Mouse (Mus musculus): ENCODE results near the gene Pars2.
A peak's percentile ranks its signal among the peaks of the same experiment; 100 is the strongest.

Gene Pars2

GRCm38 (mm10) chr4:106634086-106634479, 16.8 kb upstream of the Pars2 start:
- DNase-seq (ENCODE audit: low spot score): no peak

- DNase-seq (ENCODE audit: low spot score): no peak
Measured at GRCm38 (mm10) chr4:106643483-106644217, 7.2 kb upstream of the Pars2 start.

- no peak for DNase-seq (ENCODE audit: low spot score)
Measured at GRCm38 (mm10) chr4:106644218-106644610, 6.7 kb upstream of the Pars2 start.

GRCm38 (mm10) chr4:106645797-106646196, 5.1 kb upstream of the Pars2 start:
- DNase-seq (ENCODE audit: low spot score): no peak

GRCm38 (mm10) chr4:106647137-106647536, 3.7 kb upstream of the Pars2 start:
- DNase-seq (ENCODE audit: low spot score): no peak

GRCm38 (mm10) chr4:106652546-106652945, 1.7 kb downstream of the Pars2 start:
- no peak for DNase-seq (ENCODE audit: low spot score)

GRCm38 (mm10) chr4:106653051-106653450, 2.2 kb downstream of the Pars2 start:
- DNase-seq (ENCODE audit: low spot score): no peak

- no peak for DNase-seq (ENCODE audit: low spot score)
Measured at GRCm38 (mm10) chr4:106655681-106656080, 4.8 kb downstream of the Pars2 start.

- DNase-seq (ENCODE audit: low spot score): no peak
Measured at GRCm38 (mm10) chr4:106663956-106664470, 13.1 kb downstream of the Pars2 start.

GRCm38 (mm10) chr4:106664697-106665096, 13.8 kb downstream of the Pars2 start:
- DNase-seq (ENCODE audit: low spot score): no peak

- no peak for DNase-seq (ENCODE audit: low spot score)
Measured at GRCm38 (mm10) chr4:106665269-106665668, 14.4 kb downstream of the Pars2 start.

- DNase-seq (ENCODE audit: low spot score): no peak
Measured at GRCm38 (mm10) chr4:106665673-106666072, 14.8 kb downstream of the Pars2 start.

GRCm38 (mm10) chr4:106666546-106666945, 15.7 kb downstream of the Pars2 start:
- no peak for DNase-seq (ENCODE audit: low spot score)

- no peak for DNase-seq (ENCODE audit: low spot score)
Measured at GRCm38 (mm10) chr4:106676749-106677148, 25.9 kb downstream of the Pars2 start.

GRCm38 (mm10) chr4:106678442-106679118, 27.7 kb downstream of the Pars2 start, which contains the start of gene Ttc4:
Ttc4 (minus strand) TSS chr4:106678944.
- peak; percentile 97 for DNase-seq (ENCODE audit: low spot score)

- no peak for DNase-seq (ENCODE audit: low spot score)
Measured at GRCm38 (mm10) chr4:106679152-106679551, 28.3 kb downstream of the Pars2 start.

- no peak for DNase-seq (ENCODE audit: low spot score)
Measured at GRCm38 (mm10) chr4:106680955-106681354, 30.1 kb downstream of the Pars2 start.

- no peak for DNase-seq (ENCODE audit: low spot score)
Measured at GRCm38 (mm10) chr4:106688636-106689296, 37.9 kb downstream of the Pars2 start.

GRCm38 (mm10) chr4:106693841-106694430, 43.1 kb downstream of the Pars2 start:
- DNase-seq (ENCODE audit: low spot score): no peak

- no peak for DNase-seq (ENCODE audit: low spot score)
Measured at GRCm38 (mm10) chr4:106699989-106700388, 49.1 kb downstream of the Pars2 start.

- no peak for DNase-seq (ENCODE audit: low spot score)
Measured at GRCm38 (mm10) chr4:106700798-106701197, 49.9 kb downstream of the Pars2 start.

- no peak for DNase-seq (ENCODE audit: low spot score)
Measured at GRCm38 (mm10) chr4:106703956-106704355, 53.1 kb downstream of the Pars2 start.
